Mouse (Mus musculus): ENCODE data around the gene Rps15a.

The Rps15a gene

GRCm38 (mm10) chr7:118115877-118116568, at the start of gene Rps15a:
Rps15a (minus strand) TSS chr7:118116188.
- DNase-seq (ENCODE audit: low read depth) = peak; percentile 94

- no peak for DNase-seq (ENCODE audit: low read depth)
These were observed 47.0 kb upstream of the Rps15a start for GRCm38 (mm10) chr7:118163006-118163405.

DNA sequence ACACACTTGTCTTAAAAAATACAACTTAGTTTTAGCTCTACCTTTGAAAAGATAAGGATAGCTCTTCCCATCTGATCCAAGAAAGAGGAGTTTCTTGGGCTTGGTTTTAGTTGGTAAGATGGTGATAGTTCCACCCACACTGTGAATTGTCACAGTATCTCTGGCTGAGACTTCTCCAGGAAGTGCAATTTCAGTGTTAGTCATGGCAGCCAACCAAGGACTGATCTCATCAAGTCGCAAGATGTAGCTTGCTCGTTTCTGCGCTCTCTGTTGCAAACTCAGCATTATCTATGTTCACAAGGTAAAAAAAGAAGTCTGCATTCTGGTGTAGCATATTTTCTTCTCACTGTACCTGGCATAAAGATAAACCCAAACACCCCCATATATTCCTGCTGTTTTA, 44.1 kb upstream of the Rps15a start:
- no peak for DNase-seq (ENCODE audit: low read depth)

- DNase-seq (ENCODE audit: low read depth) = no peak
These were observed 40.5 kb upstream of the Rps15a start for GRCm38 (mm10) chr7:118156461-118156860.

GRCm38 (mm10) chr7:118154150-118154549, 38.2 kb upstream of the Rps15a start:
- no peak for DNase-seq (ENCODE audit: low read depth)

DNA sequence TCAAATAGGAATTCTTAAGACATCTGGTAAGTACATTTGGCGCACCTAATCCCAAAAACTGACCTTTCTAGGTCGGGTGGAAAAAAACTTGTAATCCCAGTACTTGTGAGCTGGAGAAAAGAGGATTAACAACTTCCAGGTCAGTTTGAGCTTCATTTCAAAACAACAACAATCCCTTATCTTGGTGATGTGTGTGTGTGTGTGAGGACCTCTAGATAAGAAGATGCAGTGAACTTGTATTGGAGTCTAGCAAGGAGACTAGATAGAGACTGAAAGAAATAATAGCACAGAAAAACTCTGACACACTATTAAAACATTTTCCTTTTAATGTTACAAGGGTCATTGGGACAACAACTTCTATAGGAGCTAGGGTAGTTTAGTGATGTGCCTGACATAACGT, 27.6 kb upstream of the Rps15a start:
- no peak for DNase-seq (ENCODE audit: low read depth)

- DNase-seq (ENCODE audit: low read depth) = no peak
These were observed 27.1 kb upstream of the Rps15a start for GRCm38 (mm10) chr7:118143123-118143522.

DNA sequence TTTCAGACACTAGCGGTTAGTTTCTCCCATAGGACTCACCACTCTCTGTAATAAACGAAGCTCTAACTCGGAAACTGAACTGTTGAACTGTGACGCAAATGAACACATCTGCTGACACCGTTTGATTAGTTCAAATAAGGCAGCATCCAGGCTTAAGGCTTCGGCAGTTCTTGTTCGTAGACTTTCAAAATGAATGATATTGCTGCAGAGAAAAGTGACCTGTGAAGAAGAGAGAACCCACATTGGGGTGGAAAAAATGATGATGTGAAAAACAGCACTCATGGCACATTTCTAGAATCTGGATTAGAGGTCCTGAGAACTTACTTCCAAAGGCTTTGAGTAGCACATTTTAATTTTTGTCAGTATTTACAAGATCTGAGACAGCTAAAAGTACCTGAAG, 25.3 kb upstream of the Rps15a start:
- no peak for DNase-seq (ENCODE audit: low read depth)

DNA sequence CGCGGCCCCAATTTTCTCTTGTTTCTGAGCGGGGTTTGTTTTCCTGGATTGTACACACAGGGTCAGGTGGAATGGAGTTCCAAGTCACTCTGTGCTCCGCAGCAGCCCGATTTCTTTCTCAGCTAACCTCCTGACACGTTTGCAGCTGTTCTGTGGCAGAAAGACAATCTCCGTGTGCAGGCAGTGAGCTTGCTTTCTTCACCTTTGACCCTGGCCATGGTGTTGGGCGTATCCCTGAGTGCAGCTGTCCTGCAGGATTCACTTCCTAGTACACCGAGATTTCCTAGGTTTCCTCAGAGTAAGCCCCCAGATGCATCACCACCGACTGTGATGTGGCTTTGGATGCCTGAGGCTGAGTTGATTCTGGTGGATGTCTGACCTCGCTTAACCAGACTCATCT, 19.1 kb upstream of the Rps15a start:
- DNase-seq (ENCODE audit: low read depth) = no peak

DNA sequence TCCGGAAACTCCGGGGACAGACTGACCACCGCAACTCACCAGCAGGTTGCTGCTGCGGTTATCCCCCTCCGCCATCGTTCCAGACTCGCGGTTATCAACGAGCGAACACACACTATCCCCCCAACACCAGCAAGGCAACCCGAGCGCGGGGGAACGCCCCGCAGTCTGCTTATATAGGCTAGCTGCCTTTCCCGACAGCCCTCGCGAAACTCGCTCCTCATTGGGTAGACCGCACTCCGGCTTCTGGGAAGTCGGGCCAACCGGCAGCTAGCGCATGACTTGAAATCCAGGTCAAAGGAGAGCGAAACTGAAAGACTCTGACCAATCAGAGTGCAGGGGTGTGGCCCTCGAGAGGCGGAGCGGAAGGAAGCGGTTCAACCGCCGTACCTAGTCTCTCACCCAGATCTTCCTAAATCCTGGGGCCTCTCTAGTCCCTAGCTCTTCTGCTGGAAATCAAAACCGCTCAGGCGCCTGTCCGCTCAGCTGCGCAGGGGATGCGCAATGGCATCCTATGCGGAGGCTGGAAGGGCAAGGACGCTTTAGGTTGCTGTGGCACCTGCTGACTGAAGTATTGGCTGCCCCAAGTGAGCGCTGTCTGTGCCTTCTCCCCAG, 13.5 kb upstream of the Rps15a start, which contains the start of gene Arl6ip1:
Gene Arl6ip1 (minus strand): TSS at position 233 of the 612 bp plus-strand sequence.
- peak; percentile 96 for DNase-seq (ENCODE audit: low read depth)

DNA sequence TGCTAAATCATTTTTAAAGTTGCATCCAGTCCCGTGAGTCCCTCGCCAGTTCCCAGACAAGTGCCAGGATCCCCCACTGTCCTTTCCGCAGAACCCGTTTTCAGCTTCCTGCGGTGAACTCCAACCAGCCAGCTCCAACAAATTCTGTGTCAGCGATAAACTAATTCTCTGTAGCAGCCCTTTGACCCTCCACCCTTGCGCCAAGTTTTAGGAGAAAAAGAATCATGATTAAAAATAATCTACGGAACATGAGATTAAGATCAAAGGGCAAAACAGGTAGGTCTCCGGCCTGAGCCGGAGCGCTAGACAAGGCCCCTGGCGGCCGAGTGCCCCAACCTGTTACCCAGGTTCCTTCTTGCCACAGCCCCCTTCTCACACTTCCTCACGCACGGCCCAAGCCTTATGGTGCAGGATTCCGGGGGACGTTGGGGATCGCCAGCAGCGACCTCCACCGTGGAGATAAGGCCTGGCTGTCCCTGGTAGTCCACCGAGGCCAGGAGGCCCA, 13.0 kb upstream of the Rps15a start:
- no peak for DNase-seq (ENCODE audit: low read depth)

DNA sequence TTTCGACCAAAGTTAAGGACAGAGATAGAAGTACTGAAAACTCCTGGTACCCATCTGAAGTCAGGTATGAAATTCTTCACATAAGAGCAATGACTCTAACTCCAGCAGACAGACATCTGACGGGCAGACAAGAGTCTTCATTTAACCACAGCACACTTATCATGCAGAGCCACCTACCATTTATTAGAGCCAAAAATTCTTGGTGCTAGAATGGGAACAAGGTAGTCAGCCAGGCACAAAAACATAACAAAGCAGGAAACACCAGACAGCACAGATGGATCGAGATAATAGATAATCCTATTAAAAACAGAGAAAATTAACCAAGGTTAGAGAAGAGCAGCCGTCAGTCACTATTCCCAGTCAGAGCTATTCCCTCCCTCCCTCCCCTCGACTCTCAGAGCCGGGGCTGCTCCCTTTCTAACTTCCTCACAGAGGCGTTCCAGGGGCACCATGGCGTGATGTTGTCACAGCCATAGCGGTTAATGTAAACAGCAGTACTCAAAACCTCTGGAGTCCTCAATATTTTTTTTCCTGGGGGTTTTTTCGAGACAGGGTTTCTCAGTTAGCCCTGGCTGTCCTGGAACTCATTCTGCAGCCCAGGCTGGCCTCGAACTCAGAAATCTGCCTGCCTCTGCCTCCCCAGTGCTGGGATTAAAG, 10.4 kb upstream of the Rps15a start:
- no peak for DNase-seq (ENCODE audit: low read depth)

DNA sequence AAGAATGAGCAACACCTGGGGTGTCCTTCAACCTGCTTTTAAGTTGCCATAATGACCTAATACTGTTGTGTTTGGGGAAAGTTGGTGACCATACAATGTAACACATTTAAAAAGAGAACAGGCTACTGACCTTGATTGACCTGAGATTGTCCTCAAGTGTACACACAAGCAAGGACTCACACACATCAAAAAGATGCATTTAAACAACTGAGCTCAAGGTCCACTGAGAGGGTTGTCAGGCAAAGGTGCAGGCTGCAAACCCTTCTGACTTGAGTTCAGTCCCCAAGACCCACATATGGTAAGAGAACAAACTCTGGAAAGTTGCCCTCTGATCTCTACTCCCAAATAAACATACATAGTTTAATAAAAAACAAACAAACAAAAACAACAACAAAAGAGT, 9.7 kb upstream of the Rps15a start:
- no peak for DNase-seq (ENCODE audit: low read depth)

GRCm38 (mm10) chr7:118123512-118124411, 7.8 kb upstream of the Rps15a start:
- DNase-seq (ENCODE audit: low read depth) = no peak

GRCm38 (mm10) chr7:118122235-118122634, 6.2 kb upstream of the Rps15a start:
- DNase-seq (ENCODE audit: low read depth) = no peak

DNA sequence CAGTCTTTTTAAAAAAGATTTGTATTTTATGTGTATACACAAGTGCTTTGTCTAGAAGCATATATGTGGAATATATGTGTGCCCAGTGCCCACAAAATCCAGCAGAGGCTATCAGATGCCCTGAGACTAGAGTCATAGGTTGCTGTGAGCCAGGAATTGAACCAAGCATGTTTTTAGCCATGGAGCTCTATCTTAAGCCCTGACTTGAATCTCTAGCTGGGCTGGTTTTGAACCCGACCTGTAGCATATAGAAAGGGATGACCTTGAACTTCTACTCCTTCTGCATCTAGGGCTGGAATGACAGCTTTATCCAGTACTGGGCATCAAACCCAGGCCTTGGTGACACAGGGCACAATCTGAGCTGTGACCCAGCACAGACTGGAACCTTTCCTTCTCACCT, 4.7 kb upstream of the Rps15a start:
- no peak for DNase-seq (ENCODE audit: low read depth)

DNA sequence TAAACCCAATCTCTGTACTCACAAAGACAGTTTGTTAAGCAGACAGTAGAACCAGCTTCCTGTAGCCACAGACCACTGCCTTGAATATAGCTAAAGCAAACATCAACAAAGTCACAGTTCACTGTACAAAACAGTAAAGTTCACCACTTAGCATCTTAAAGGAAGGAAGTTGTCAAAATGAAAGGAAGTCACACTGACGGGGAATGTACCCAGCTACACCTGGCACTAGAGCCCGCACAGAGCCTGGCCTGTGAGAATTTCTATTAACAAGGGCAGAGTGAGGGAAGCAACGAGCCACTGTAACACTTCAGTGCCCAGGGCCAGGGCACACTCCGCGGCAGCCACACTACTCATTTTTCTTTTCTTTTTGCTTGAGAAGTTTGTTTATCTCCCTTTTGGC, 4.0 kb upstream of the Rps15a start:
- DNase-seq (ENCODE audit: low read depth) = no peak

DNA sequence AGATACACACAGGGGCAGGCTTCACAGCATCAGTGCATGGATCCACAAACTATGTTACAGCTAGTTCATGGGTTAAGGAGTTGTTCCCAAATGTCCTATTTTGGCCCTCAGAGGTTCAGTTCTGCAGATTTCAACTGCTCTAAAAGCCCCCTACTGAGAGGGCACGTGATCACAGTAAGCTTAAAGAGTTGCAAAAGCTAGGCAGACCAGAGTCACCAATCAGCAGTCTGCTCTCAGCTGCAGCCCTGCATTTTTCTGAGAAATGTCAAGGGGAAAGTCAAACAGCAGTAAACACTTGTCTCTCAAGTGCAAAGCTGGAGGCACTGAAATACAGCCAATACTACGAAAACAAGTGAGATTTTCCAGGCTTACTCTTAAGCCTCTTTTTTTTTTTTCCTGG, 3.2 kb upstream of the Rps15a start:
- no peak for DNase-seq (ENCODE audit: low read depth)

DNA sequence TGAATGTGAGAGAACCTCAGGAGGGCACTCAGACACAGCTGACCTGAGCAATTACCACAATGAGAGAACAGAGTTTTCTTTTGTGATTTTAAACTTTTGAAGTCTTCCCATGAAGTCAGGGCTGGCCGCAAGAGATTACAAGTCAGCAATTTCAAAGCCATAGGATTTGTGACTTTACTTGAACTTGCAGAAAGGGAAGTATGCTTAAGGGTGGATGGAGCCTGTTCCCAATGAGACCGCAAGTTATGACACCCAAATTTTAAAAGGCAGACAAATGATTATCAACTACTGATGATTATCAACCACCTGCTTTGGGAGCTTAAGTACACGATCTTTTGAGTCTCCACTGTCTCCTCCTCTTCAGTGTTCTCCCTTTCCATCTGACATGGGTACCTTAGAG, 2.4 kb upstream of the Rps15a start:
- DNase-seq (ENCODE audit: low read depth) = no peak

DNA sequence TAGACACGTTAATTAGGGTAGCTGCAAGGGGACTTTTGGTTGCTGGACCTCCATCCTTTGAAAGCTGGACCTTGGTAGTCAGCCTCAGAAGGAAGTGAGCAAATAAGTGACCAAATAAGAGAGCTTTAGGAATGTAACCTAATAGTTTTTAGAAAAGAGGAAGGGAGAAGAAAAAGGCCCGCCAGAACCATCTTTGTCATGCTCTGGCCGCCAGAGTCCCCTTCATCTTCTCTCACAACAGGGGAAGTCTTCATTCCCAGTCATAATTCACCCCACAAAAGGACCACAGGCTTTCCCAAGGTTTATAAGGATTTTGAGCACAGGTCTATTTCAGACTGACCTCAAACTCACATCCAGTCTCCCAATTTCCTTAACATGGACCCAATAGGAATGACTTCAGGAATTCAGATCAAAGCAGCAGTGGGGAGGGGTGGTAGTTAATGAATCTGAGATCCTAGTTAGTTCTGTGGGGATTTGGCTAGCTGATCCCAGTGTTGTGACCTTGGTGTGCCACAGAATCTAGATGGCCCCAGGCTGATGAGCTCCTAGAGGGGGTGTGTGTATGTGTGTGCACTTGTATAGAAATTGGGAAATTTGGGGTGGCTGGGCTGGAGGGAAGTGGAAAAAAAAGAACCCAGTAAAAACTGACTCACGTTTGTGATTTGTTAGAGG, 1.7 kb upstream of the Rps15a start:
- DNase-seq (ENCODE audit: low read depth) = no peak

GRCm38 (mm10) chr7:118116787-118117538, 975 bp upstream of the Rps15a start:
- no peak for DNase-seq (ENCODE audit: low read depth)
